Mouse (Mus musculus): ENCODE measurements around the gene Prl8a6.

Prl8a6 gene

GRCm38 (mm10) chr13:27438588-27438987 is at the start of gene Prl8a6:
TSS of gene Prl8a6 (minus strand) at chr13:27438688.
- no peak for DNase-seq (ENCODE audit: inconsistent age in 2 of 2, low spot score in 1 of 2)

- no peak for DNase-seq (ENCODE audit: inconsistent age in 2 of 2, low spot score in 1 of 2)
Measured at GRCm38 (mm10) chr13:27433159-27433558, 5.3 kb downstream of the Prl8a6 start.

GRCm38 (mm10) chr13:27413640-27414039 is 24.8 kb downstream of the Prl8a6 start:
- no peak for DNase-seq (ENCODE audit: inconsistent age in 2 of 2, low spot score in 1 of 2)

- no peak for DNase-seq (ENCODE audit: inconsistent age in 2 of 2, low spot score in 1 of 2)
Measured at GRCm38 (mm10) chr13:27399061-27399724, 39.3 kb downstream of the Prl8a6 start.

GRCm38 (mm10) chr13:27390746-27391145 is 47.7 kb downstream of the Prl8a6 start, which contains the start of gene Prl2b1:
TSS of gene Prl2b1 (minus strand) at chr13:27390846.
- no peak for DNase-seq (ENCODE audit: inconsistent age in 2 of 2, low spot score in 1 of 2)

Measured in adrenal gland, adult (tissue).